Mouse (Mus musculus): ENCODE data around the gene Wfikkn1. TPM values are rescaled to one million over a fixed set of nuclear protein-coding genes. Genes with fewer than 3 reads are reported as not detected.

Wfikkn1 gene
- polyA plus RNA-seq, 1 experiment from 2014 or later, result 0.45 TPM

Small RNAs within 50 kb of the gene (microRNA-seq; reads per million reads assigned to microRNA genes)
- gene Mir3082, result not detected

Other genes with a start within 250 kb of the Wfikkn1 start
- gene Gng13, start 163.7 kb downstream of the Wfikkn1 start, polyA plus RNA-seq (2015; fragmentation: Nextera tagmentation; extraction: Ambion mirVana), result 3.2 and 7.3 TPM in 2 replicates
- 4.7 and 5.4 TPM in 2 replicates for gene Chtf18, start 153.4 kb downstream of the Wfikkn1 start, polyA plus RNA-seq (2015; fragmentation: Nextera tagmentation; extraction: Ambion mirVana)
- gene Rpusd1, start 153.2 kb downstream of the Wfikkn1 start, polyA plus RNA-seq (2015; fragmentation: Nextera tagmentation; extraction: Ambion mirVana), result 26.6 and 26.8 TPM in 2 replicates
- not detected in 2 replicates for gene Mslnl, start 144.8 kb downstream of the Wfikkn1 start, polyA plus RNA-seq (2015; fragmentation: Nextera tagmentation; extraction: Ambion mirVana)
- gene Msln, start 126.5 kb downstream of the Wfikkn1 start, polyA plus RNA-seq (2015; fragmentation: Nextera tagmentation; extraction: Ambion mirVana), result 0.15 and 0.85 TPM in 2 replicates
- 29.0 and 30.2 TPM in 2 replicates for gene Narfl, start 107.1 kb downstream of the Wfikkn1 start, polyA plus RNA-seq (2015; fragmentation: Nextera tagmentation; extraction: Ambion mirVana)
- 147 and 165 TPM in 2 replicates for gene Haghl, start 95.2 kb downstream of the Wfikkn1 start, polyA plus RNA-seq (2015; fragmentation: Nextera tagmentation; extraction: Ambion mirVana)
- 0.34 and 0.39 TPM in 2 replicates for gene Ccdc78, start 94.3 kb downstream of the Wfikkn1 start, polyA plus RNA-seq (2015; fragmentation: Nextera tagmentation; extraction: Ambion mirVana)
- gene Fam173a, start 88.0 kb downstream of the Wfikkn1 start, polyA plus RNA-seq (2015; fragmentation: Nextera tagmentation; extraction: Ambion mirVana), result 91.8 and 96.9 TPM in 2 replicates
- gene AC134908.4, start 85.2 kb downstream of the Wfikkn1 start, polyA plus RNA-seq (2015; fragmentation: Nextera tagmentation; extraction: Ambion mirVana), result 1.3 TPM in 1 of 2 replicates, not detected in the other
- 33.1 and 37.1 TPM in 2 replicates for gene Metrn, start 83.7 kb downstream of the Wfikkn1 start, polyA plus RNA-seq (2015; fragmentation: Nextera tagmentation; extraction: Ambion mirVana)
- gene Fbxl16, start 71.8 kb downstream of the Wfikkn1 start, polyA plus RNA-seq (2015; fragmentation: Nextera tagmentation; extraction: Ambion mirVana), result 45.6 and 52.4 TPM in 2 replicates
- gene Wdr24, start 57.2 kb downstream of the Wfikkn1 start, polyA plus RNA-seq (2015; fragmentation: Nextera tagmentation; extraction: Ambion mirVana), result 32.7 and 33.5 TPM in 2 replicates
- gene Jmjd8, start 52.0 kb downstream of the Wfikkn1 start, polyA plus RNA-seq (2015; fragmentation: Nextera tagmentation; extraction: Ambion mirVana), result 52.0 and 60.4 TPM in 2 replicates
- 358 and 382 TPM in 2 replicates for gene Stub1, start 47.5 kb downstream of the Wfikkn1 start, polyA plus RNA-seq (2015; fragmentation: Nextera tagmentation; extraction: Ambion mirVana)
- 59.3 and 66.1 TPM in 2 replicates for gene Rhbdl1, start 43.6 kb downstream of the Wfikkn1 start, polyA plus RNA-seq (2015; fragmentation: Nextera tagmentation; extraction: Ambion mirVana)
- 11.8 and 14.5 TPM in 2 replicates for gene Gm20683, start 39.1 kb downstream of the Wfikkn1 start, polyA plus RNA-seq (2015; fragmentation: Nextera tagmentation; extraction: Ambion mirVana)
- 15.2 and 16.7 TPM in 2 replicates for gene Rhot2, start 36.0 kb downstream of the Wfikkn1 start, polyA plus RNA-seq (2015; fragmentation: Nextera tagmentation; extraction: Ambion mirVana)
- gene Wdr90, start 19.4 kb downstream of the Wfikkn1 start, polyA plus RNA-seq (2015; fragmentation: Nextera tagmentation; extraction: Ambion mirVana), result 18.5 and 21.6 TPM in 2 replicates
- 18.0 and 25.3 TPM in 2 replicates for gene Mcrip2, start 12.1 kb downstream of the Wfikkn1 start, polyA plus RNA-seq (2015; fragmentation: Nextera tagmentation; extraction: Ambion mirVana)
- 62.2 and 63.5 TPM in 2 replicates for gene Mettl26, start 5.8 kb downstream of the Wfikkn1 start, polyA plus RNA-seq (2015; fragmentation: Nextera tagmentation; extraction: Ambion mirVana)
- 50.9 and 52.2 TPM in 2 replicates for gene Rab40c, start 38.9 kb upstream of the Wfikkn1 start, polyA plus RNA-seq (2015; fragmentation: Nextera tagmentation; extraction: Ambion mirVana)
- gene Pigq, start 64.1 kb upstream of the Wfikkn1 start, polyA plus RNA-seq (2015; fragmentation: Nextera tagmentation; extraction: Ambion mirVana), result 71.3 and 85.3 TPM in 2 replicates
- 0.16 and 0.78 TPM in 2 replicates for gene Nhlrc4, start 64.1 kb upstream of the Wfikkn1 start, polyA plus RNA-seq (2015; fragmentation: Nextera tagmentation; extraction: Ambion mirVana)
- 2.8 and 3.1 TPM in 2 replicates for gene A930017K11Rik, start 71.7 kb upstream of the Wfikkn1 start, polyA plus RNA-seq (2015; fragmentation: Nextera tagmentation; extraction: Ambion mirVana)
- gene Capn15, start 104.9 kb upstream of the Wfikkn1 start, polyA plus RNA-seq (2015; fragmentation: Nextera tagmentation; extraction: Ambion mirVana), result 20.6 and 20.8 TPM in 2 replicates
- 25.8 and 30.1 TPM in 2 replicates for gene Rab11fip3, start 188.7 kb upstream of the Wfikkn1 start, polyA plus RNA-seq (2015; fragmentation: Nextera tagmentation; extraction: Ambion mirVana)
- gene Decr2, start 209.5 kb upstream of the Wfikkn1 start, polyA plus RNA-seq (2015; fragmentation: Nextera tagmentation; extraction: Ambion mirVana), result 38.2 and 41.3 TPM in 2 replicates
- 16.8 and 18.3 TPM in 2 replicates for gene Nme4, start 214.7 kb upstream of the Wfikkn1 start, polyA plus RNA-seq (2015; fragmentation: Nextera tagmentation; extraction: Ambion mirVana)
- gene Tmem8, start 232.4 kb upstream of the Wfikkn1 start, polyA plus RNA-seq (2015; fragmentation: Nextera tagmentation; extraction: Ambion mirVana), result 3.8 and 3.9 TPM in 2 replicates
- gene Mrpl28, start 242.6 kb upstream of the Wfikkn1 start, polyA plus RNA-seq (2015; fragmentation: Nextera tagmentation; extraction: Ambion mirVana), result 161 and 172 TPM in 2 replicates